Mouse (Mus musculus): ENCODE data around the gene Hist1h3g. TPM values are rescaled to one million over a fixed set of nuclear protein-coding genes. Genes with fewer than 3 reads are reported as not detected.

Hist1h3g gene
- polyA plus RNA-seq, 1 experiment from 2014 or later, result 17.1 TPM

DNA sequence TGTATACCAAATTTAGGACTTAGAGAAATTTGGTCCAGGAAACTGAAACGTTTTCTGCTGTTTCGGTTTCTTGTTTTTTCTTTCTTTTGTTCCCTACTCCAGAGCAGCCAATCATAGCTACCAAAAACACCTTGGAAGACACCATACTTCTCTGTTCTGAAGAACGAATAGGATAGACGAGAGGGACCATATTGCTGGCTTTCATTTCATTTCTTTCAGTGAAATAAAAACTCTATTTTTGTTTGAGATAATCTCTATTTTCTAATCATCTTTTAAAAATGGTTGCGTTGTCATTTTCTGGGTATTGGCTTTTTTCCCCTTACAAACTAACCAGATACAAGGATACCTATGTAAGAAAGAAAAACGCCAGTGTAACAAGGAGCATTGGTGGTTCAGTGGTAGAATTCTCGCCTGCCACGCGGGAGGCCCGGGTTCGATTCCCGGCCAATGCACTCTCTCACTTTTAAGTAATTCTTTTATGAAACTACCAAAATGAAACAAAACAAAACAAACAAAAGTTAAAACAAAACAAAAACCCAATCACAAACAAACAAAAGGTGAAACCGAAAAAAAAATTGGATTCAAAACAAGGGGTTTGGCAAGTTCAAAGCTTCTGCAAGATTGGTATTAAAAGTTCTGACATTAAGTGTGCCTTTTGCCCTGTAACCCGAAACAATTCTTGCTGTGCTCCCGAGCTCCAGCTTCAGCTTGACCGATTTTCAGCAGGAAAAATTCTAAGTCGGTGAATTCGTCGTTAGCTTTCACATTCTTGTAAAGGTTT is 18.2 kb upstream of the Hist1h3g start:
- H3K4me3 ChIP-seq (replicated peaks), result peak overlapping the region; percentile 65
- H3K27ac ChIP-seq, result peak overlapping the region; percentile 76
- ATAC-seq (ENCODE audit: low read depth) (peak; percentile 52; the same call in 1 of the 2 replicates), DNase-seq (no peak)
- peak overlapping the region; percentile 65; the same call in 1 of the 2 replicates for H3K9ac ChIP-seq
- no peaks in the 10 kb centered on the region for H3K36me3 ChIP-seq
- H3K27me3 ChIP-seq, result no peaks in the 10 kb centered on the region
- H3K4me1 ChIP-seq (replicated peaks), result peaks cover 39% of the 10 kb centered on the region
- H3K9me3 ChIP-seq (replicated peaks), result no peaks in the 10 kb centered on the region
- peak overlapping the region; percentile 88 for H3K4me2 ChIP-seq
- 0% methylated on average over 19 of the region's 19 CpGs for WGBS (ENCODE audit: insufficient replicate concordance)

GRCm38 (mm10) chr13:23517603-23518294 is 17.5 kb upstream of the Hist1h3g start:
- peaks cover 44% of the 10 kb centered on the region for H3K4me1 ChIP-seq (replicated peaks)
- H3K4me2 ChIP-seq, result peak overlapping the region; percentile 88
- peak overlapping the region; percentile 66 for H3K9ac ChIP-seq
- no peaks in the 10 kb centered on the region for H3K36me3 ChIP-seq
- H3K4me3 ChIP-seq (replicated peaks), result peak overlapping the region; percentile 65
- no peaks in the 10 kb centered on the region for H3K9me3 ChIP-seq (replicated peaks)
- no peaks in the 10 kb centered on the region for H3K27me3 ChIP-seq
- under 1% methylated on average over 27 of the region's 27 CpGs for WGBS (ENCODE audit: insufficient replicate concordance)
- ATAC-seq (ENCODE audit: low read depth), result peak; percentile 78
- H3K27ac ChIP-seq, result peak overlapping the region; percentile 82
- peak; percentile 90 for DNase-seq

GRCm38 (mm10) chr13:23518295-23518603 is 17.0 kb upstream of the Hist1h3g start:
- DNase-seq (no peak), ATAC-seq (ENCODE audit: low read depth) (no peak; the same call in 1 of the 2 replicates)
- peaks cover 44% of the 10 kb centered on the region for H3K4me1 ChIP-seq (replicated peaks)
- H3K4me3 ChIP-seq (replicated peaks), result peak overlapping the region; percentile 65
- peak overlapping the region; percentile 88 for H3K4me2 ChIP-seq
- 0% methylated on average over 6 of the region's 6 CpGs for WGBS (ENCODE audit: insufficient replicate concordance)
- H3K27ac ChIP-seq, result peak overlapping the region; percentile 71
- no peaks in the 10 kb centered on the region for H3K27me3 ChIP-seq
- H3K9me3 ChIP-seq (replicated peaks), result no peaks in the 10 kb centered on the region
- H3K36me3 ChIP-seq, result no peaks in the 10 kb centered on the region
- peak overlapping the region; percentile 61 for H3K9ac ChIP-seq

DNA sequence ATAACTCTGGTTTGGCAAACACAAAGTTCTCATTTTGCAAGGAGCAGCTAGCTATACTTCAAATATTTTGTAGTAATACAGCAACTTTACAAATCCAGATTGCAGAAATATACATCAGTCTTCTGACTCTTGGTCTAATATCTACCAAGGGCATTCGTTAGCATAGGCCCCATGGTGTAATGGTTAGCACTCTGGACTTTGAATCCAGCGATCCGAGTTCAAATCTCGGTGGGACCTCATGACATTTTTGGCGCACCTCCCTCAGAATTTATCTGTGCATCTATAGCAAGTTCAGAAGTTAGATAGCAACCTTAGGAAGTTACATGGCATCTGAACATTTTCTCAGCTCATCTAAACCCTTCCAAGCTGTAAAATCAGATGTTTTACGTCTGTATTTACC is 16.3 kb upstream of the Hist1h3g start:
- Histone ChIP-seq H3K4me2 (peak overlapping the region; percentile 67), H3K36me3 (no peaks in the 10 kb centered on the region), H3K9ac (peak overlapping the region; percentile 62), H3K9me3 (replicated peaks) (no peaks in the 10 kb centered on the region), H3K27me3 (no peaks in the 10 kb centered on the region), H3K4me3 (replicated peaks) (peak overlapping the region; percentile 65), H3K4me1 (replicated peaks) (peaks cover 47% of the 10 kb centered on the region), H3K27ac (peak overlapping the region; percentile 70)
- DNase-seq (peak; percentile 80), ATAC-seq (ENCODE audit: low read depth) (peak; percentile 49; the same call in 1 of the 2 replicates)
- WGBS (ENCODE audit: insufficient replicate concordance), result under 1% methylated on average over 6 of the region's 6 CpGs

GRCm38 (mm10) chr13:23519416-23519815 is 15.8 kb upstream of the Hist1h3g start:
- Histone ChIP-seq H3K9ac (peak overlapping the region; percentile 20; the same call in 1 of the 2 replicates), H3K36me3 (no peaks in the 10 kb centered on the region), H3K4me3 (replicated peaks) (peak overlapping the region; percentile 65), H3K27ac (peak overlapping the region; percentile 70), H3K4me1 (replicated peaks) (peaks cover 51% of the 10 kb centered on the region), H3K27me3 (no peaks in the 10 kb centered on the region), H3K4me2 (peak overlapping the region; percentile 67), H3K9me3 (replicated peaks) (no peaks in the 10 kb centered on the region)
- WGBS (ENCODE audit: insufficient replicate concordance), result under 1% methylated on average over 10 of the region's 10 CpGs
- DNase-seq, result peak; percentile 79
- ATAC-seq (ENCODE audit: low read depth), result peak; percentile 44

DNA sequence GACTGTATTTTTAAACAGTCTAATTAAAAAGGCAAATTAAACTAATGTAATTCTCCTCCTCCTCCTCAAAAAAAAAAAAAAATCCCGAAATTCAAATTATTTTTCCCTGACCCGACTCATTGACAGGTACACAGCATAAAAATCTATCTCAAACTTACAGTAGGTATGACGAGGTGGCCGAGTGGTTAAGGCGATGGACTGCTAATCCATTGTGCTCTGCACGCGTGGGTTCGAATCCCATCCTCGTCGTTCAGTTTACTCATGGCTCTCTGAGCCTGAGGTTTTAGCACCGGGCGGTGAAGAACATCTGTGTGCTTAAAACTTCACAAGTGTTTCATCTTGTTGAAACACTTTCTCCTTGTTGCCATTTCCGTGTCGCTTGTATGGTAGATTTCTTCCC is 13.5 kb upstream of the Hist1h3g start:
- Histone ChIP-seq H3K9me3 (replicated peaks) (no peaks in the 10 kb centered on the region), H3K36me3 (no peaks in the 10 kb centered on the region), H3K4me3 (replicated peaks) (peak overlapping the region; percentile 37), H3K9ac (peak overlapping the region; percentile 54), H3K27ac (no peak overlapping the region), H3K4me1 (replicated peaks) (peaks cover 55% of the 10 kb centered on the region), H3K4me2 (peak overlapping the region; percentile 61), H3K27me3 (no peaks in the 10 kb centered on the region)
- WGBS (ENCODE audit: insufficient replicate concordance), result under 1% methylated on average over 14 of the region's 14 CpGs
- ATAC-seq (ENCODE audit: low read depth), result peak; percentile 62
- peak; percentile 80 for DNase-seq

DNA sequence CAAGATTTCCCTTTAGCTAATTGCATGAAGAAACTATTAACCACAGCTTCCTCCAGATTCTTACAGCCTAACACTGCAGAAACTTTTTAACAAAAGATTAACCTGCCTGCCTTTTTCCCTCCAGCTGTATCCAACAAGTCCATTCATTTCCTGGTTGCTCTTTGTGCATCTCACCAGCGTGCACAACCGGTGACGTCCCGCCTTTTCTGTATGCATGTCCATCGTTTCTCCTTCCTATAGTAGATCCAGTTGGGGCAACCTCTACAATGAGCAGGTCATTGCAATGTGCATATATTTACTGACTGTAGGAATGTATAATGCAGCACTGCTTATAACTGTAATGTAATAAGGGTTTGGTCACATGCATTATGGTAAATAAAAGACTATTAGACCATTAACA is 11.2 kb upstream of the Hist1h3g start:
- Histone ChIP-seq H3K4me1 (replicated peaks) (peaks cover 69% of the 10 kb centered on the region), H3K4me2 (no peak overlapping the region), H3K27me3 (no peaks in the 10 kb centered on the region), H3K4me3 (replicated peaks) (no peak overlapping the region), H3K27ac (no peak overlapping the region), H3K9ac (no peak overlapping the region), H3K9me3 (replicated peaks) (no peaks in the 10 kb centered on the region), H3K36me3 (no peaks in the 10 kb centered on the region)
- ATAC-seq (ENCODE audit: low read depth), result no peak
- no peak for DNase-seq
- 40% methylated on average over 5 of the region's 5 CpGs for WGBS (ENCODE audit: insufficient replicate concordance)

GRCm38 (mm10) chr13:23524654-23525053 is 10.6 kb upstream of the Hist1h3g start:
- Histone ChIP-seq H3K9ac (no peak overlapping the region), H3K9me3 (replicated peaks) (no peaks in the 10 kb centered on the region), H3K4me3 (replicated peaks) (no peak overlapping the region), H3K27ac (no peak overlapping the region), H3K4me1 (replicated peaks) (peaks cover 71% of the 10 kb centered on the region), H3K36me3 (no peaks in the 10 kb centered on the region), H3K4me2 (peak overlapping the region; percentile 38; the same call in 1 of the 2 replicates), H3K27me3 (no peaks in the 10 kb centered on the region)
- WGBS (ENCODE audit: insufficient replicate concordance), result 10% methylated on average over 5 of the region's 5 CpGs
- DNase-seq (peak; percentile 76), ATAC-seq (ENCODE audit: low read depth) (0 out of 2 replicates have a peak, but pooled peaks have one; percentile 21)

- no peaks in the 10 kb centered on the region for H3K36me3 ChIP-seq
- peak overlapping the region; percentile 54 for H3K4me3 ChIP-seq (replicated peaks)
- WGBS (ENCODE audit: insufficient replicate concordance), result 2% methylated on average over 10 of the region's 10 CpGs
- H3K27ac ChIP-seq, result peak overlapping the region; percentile 40
- no peaks in the 10 kb centered on the region for H3K27me3 ChIP-seq
- peak overlapping the region; percentile 69 for H3K4me2 ChIP-seq
- peak overlapping the region; percentile 57 for H3K9ac ChIP-seq
- no peaks in the 10 kb centered on the region for H3K9me3 ChIP-seq (replicated peaks)
- no peak for DNase-seq
- no peak; the same call in 1 of the 2 replicates for ATAC-seq (ENCODE audit: low read depth)
- H3K4me1 ChIP-seq (replicated peaks), result peaks cover 63% of the 10 kb centered on the region
Measured at GRCm38 (mm10) chr13:23525901-23526300, 9.3 kb upstream of the Hist1h3g start.

GRCm38 (mm10) chr13:23526312-23526711 is 8.9 kb upstream of the Hist1h3g start:
- H3K9ac ChIP-seq, result peak overlapping the region; percentile 70
- H3K36me3 ChIP-seq, result no peaks in the 10 kb centered on the region
- H3K4me3 ChIP-seq (replicated peaks), result peak overlapping the region; percentile 54
- no peaks in the 10 kb centered on the region for H3K9me3 ChIP-seq (replicated peaks)
- under 1% methylated on average over 17 of the region's 17 CpGs for WGBS (ENCODE audit: insufficient replicate concordance)
- H3K4me1 ChIP-seq (replicated peaks), result peaks cover 59% of the 10 kb centered on the region
- ATAC-seq (ENCODE audit: low read depth), result no peak
- peak overlapping the region; percentile 40; the same call in 1 of the 2 replicates for H3K27ac ChIP-seq
- DNase-seq, result peak; percentile 84
- peak overlapping the region; percentile 69 for H3K4me2 ChIP-seq
- H3K27me3 ChIP-seq, result no peaks in the 10 kb centered on the region

DNA sequence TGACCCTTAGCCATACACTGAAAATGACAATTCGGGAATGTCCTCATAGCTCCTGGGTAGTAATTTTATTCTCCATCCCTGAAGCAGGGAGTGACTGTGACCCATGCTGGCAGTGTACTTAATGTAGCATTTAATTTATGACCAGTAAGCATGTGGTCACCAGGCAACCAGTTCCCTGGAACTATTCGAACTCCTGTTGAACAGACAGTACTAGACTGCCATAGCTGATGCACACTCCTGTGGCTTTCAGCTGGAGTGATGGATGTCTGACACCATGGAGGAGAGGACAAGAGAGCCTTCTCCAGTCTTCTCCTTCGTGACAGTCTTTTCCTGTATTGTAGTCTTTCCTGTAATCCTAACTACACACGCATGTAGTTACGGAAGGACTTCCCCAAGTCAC is 6.2 kb upstream of the Hist1h3g start:
- Histone ChIP-seq H3K9me3 (replicated peaks) (no peaks in the 10 kb centered on the region), H3K4me2 (no peak overlapping the region), H3K36me3 (no peaks in the 10 kb centered on the region), H3K4me1 (replicated peaks) (peaks cover 60% of the 10 kb centered on the region), H3K27ac (peak overlapping the region; percentile 15), H3K9ac (peak overlapping the region; percentile 51; the same call in 1 of the 2 replicates), H3K27me3 (no peaks in the 10 kb centered on the region), H3K4me3 (replicated peaks) (no peak overlapping the region)
- no peak for DNase-seq
- no peak for ATAC-seq (ENCODE audit: low read depth)
- 79% methylated on average over 5 of the region's 5 CpGs for WGBS (ENCODE audit: insufficient replicate concordance)

Data from liver, embryonic 13.5 days (tissue).